Mouse (Mus musculus) liver, embryonic 14.5 days (tissue): ENCODE results near the gene Lrrc47. TPM values are rescaled to one million over a fixed set of nuclear protein-coding genes. Genes with fewer than 3 reads are reported as not detected.

Experiments
- ATAC-seq: fragments of 200-750 bp; cut with Nextera tagmentation; 2 replicates; pipeline ENCODE4 v1.8.0; 2017; ENCODE audit warnings: moderate number of reproducible peaks, mild to moderate bottlenecking, moderate library complexity; ENCODE audit not compliant: insufficient read depth
- DNase-seq, 3 experiments: peaks; one replicate each; pipeline ENCODE4 v3.0.0-alpha.2; 2012 to 2013; ENCODE audit warnings: low read depth in 3 of 3, low spot score in 3 of 3
- H3K27ac ChIP-seq: fragments of 300-500 bp; sonication (generic); 2 replicates; pipeline ENCODE4 v1.5.1; 2014; ENCODE audit warnings: moderate library complexity, mild to moderate bottlenecking, control low read depth, inconsistent platforms
- H3K27me3 ChIP-seq: fragments of 300-500 bp; sonication (generic); 2 replicates; pipeline ENCODE4 v1.6.1; 2014; ENCODE audit warnings: mild to moderate bottlenecking, low read length, moderate library complexity; ENCODE audit not compliant: control insufficient read depth, insufficient read depth
- H3K36me3 ChIP-seq: fragments of 300-500 bp; sonication (generic); replicated peaks from 2 replicates; pipeline ENCODE4 v1.6.1; 2014; ENCODE audit warnings: low read depth; ENCODE audit not compliant: control insufficient read depth, insufficient read depth
- H3K4me1 ChIP-seq, 2 experiments: fragments of 200-500 bp in 1 of 2; fragments of 300-500 bp in 1 of 2; sonication (generic) in 1 of 2; replicated peaks; 2 replicates each; pipeline ENCODE4 v1.6.1; 2012 to 2014; ENCODE audit warnings: antibody characterized with exemption in 1 of 2, inconsistent platforms in 1 of 2, low read length in 1 of 2; ENCODE audit not compliant: control insufficient read depth in 2 of 2, insufficient read depth in 2 of 2
- H3K4me2 ChIP-seq: fragments of 300-500 bp; sonication (generic); 2 replicates; pipeline ENCODE4 v1.6.1; 2014; ENCODE audit warnings: low read depth, mild to moderate bottlenecking, control low read depth, moderate library complexity
- H3K4me3 ChIP-seq, 2 experiments: fragments of 200-500 bp in 1 of 2; fragments of 300-500 bp in 1 of 2; sonication (generic) in 1 of 2; 2 replicates each; pipeline ENCODE4 v1.5.1; 2012 to 2014; ENCODE audit warnings: low read depth in 2 of 2, low read length in 2 of 2, mild to moderate bottlenecking in 2 of 2, control low read depth in 1 of 2, inconsistent platforms in 1 of 2, moderate library complexity in 1 of 2; ENCODE audit not compliant: insufficient read depth in 1 of 2
- H3K9ac ChIP-seq: fragments of 300-500 bp; sonication (generic); replicated peaks from 2 replicates; pipeline ENCODE4 v1.6.1; 2014; ENCODE audit warnings: mild to moderate bottlenecking, control low read depth, moderate library complexity
- H3K9me3 ChIP-seq: fragments of 300-500 bp; sonication (generic); 2 replicates; pipeline ENCODE4 v1.6.1; 2016; ENCODE audit warnings: low read length, mixed read lengths; ENCODE audit not compliant: control insufficient read depth
- CTCF ChIP-seq: IDR thresholded peaks from 2 replicates; pipeline ENCODE4 v1.5.1; 2016; ENCODE audit warnings: antibody characterized with exemption, low read depth, control low read depth
- EP300 ChIP-seq: IDR thresholded peaks from 2 replicates; pipeline ENCODE4 v1.6.1; 2016; ENCODE audit warnings: antibody characterized with exemption, low read depth
- WGBS: fragments of 180-500 bp; shearing (Covaris S2); extraction: QIAGEN DNeasy Blood & Tissue Kit; methylation state at CpG from one replicate; pipeline ENCODE4 v1.1.7; 2014; ENCODE audit not compliant: insufficient replicate concordance; 5-methylcytosine and 5-hydroxymethylcytosine counted together
- polyA plus RNA-seq, 2 experiments: library from polyadenylated mRNA; depleted of rRNA in 1 of 2; stranded (reverse) in 1 of 2; unstranded in 1 of 2; fragments of >200 nt; fragmentation: Nextera tagmentation in 1 of 2; extraction: Ambion mirVana in 1 of 2; gene quantifications; 2 replicates each; pipeline versions ENCODE4 v1.2.1 to v1.2.3; 2012 to 2014

Gene Lrrc47
- polyA plus RNA-seq, 2 experiments: 13.2 to 23.6 TPM

DNA sequence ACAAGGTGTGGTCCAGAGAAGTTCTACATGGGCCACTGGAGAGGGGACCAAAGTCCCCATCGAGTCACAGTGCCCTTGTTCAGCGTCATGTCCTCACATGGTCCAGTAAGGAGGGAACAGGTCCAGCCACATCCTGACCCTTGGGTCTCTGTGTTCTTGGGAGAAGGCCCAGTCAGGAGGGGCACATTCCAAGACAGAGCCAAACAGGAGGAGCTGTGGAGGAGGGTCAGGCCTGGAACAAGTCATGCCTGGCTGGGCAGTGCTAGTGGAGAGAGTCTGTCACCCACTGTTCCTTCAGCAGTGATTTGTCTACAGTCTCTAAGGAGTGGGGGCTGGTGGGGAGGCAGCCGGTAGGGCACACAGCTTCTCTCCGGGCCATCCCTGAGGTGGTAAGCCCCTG lies 10.9 kb downstream of the Lrrc47 start:
- Histone ChIP-seq H3K9me3 (no peaks in the 10 kb centered on the region), H3K4me3 (peak overlapping the region; percentile 92 to 96; a peak in 3 of 4 replicates), H3K4me2 (peak overlapping the region; percentile 82), H3K36me3 (peaks cover 45% of the 10 kb centered on the region), H3K9ac (peak overlapping the region; percentile 99), H3K4me1 (peaks cover 16 to 34% of the 10 kb centered on the region in 2 experiments), H3K27me3 (no peaks in the 10 kb centered on the region), H3K27ac (peak overlapping the region; percentile 82)
- TF ChIP-seq EP300 (no peak), CTCF (no peak)
- ATAC-seq (no peak), DNase-seq (no peak)
- 74% methylated on average over 4 of the region's 4 CpGs for WGBS

DNA sequence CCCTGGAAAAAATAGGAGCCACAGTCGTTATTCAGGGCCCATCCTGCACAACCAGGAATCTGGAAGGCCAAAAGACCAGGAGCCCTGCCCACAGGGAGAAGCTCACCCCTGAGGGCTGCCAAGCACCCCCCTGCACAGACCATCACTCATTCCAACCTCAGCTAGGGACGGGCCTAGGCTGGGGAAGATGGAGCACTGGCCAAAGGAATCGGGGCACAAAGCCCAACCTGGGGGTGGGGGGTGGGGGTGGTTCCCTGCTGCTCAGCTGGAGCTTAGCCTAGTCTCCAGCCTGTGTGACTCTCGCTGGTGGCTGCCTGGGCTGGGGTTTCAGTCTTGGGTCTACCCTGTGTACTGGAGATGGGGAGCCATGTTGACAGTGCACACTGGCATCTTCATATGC lies 11.3 kb downstream of the Lrrc47 start:
- Histone ChIP-seq H3K27ac (peak overlapping the region; percentile 82), H3K4me2 (peak overlapping the region; percentile 82), H3K4me3 (peak overlapping the region; percentile 92 to 96), H3K4me1 (peaks cover 18 to 38% of the 10 kb centered on the region in 2 experiments), H3K9ac (peak overlapping the region; percentile 99), H3K27me3 (no peaks in the 10 kb centered on the region), H3K36me3 (peaks cover 43% of the 10 kb centered on the region), H3K9me3 (no peaks in the 10 kb centered on the region)
- WGBS: 49% methylated on average over 4 of the region's 4 CpGs
- DNase-seq: no peak
- no peak for ATAC-seq
- TF ChIP-seq EP300 (no peak), CTCF (no peak)

DNA sequence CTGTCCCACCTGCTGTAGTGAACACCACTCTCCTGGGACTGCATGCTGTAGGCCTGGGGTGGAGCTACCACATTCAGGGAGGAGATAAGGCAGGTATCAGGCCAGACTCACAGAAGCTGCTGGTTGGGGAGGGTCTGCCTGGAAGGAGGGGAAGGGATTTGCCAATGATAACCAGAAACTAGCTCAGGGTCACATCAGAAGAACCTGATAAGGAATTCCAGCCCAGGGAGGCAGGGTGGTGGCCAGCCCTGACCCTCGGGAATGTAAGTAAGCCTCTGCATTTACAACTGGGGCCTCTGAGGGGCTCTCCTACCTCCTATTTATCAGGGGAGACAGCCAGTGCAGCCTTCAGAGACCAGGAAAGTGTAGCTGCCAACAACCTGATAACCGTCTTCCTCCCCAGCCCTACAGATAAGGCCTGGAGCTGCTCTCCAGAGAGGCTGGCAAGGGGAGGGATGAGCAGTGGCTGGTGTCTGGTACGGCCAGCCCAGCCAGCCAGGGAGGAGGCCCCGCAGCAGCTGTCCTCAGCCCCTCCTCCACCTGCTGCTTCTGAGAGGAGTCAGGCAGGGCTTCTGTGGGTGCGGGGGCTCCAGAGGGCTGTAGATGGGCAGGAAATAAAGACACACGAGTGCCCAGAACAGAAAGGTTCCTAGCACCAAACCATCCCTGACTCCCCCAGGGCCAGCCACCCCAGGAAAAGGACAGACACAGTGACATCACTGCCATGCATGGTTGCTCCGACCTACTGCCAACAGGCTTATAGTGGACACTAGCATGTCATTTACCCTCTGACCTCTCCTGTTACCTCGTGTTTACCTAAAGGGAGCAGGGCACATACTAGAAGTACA lies 12.4 kb downstream of the Lrrc47 start:
- 2% methylated on average over 8 of the region's 8 CpGs for WGBS
- peaks cover 42% of the 10 kb centered on the region for H3K36me3 ChIP-seq
- no peaks in the 10 kb centered on the region for H3K27me3 ChIP-seq
- H3K4me3 ChIP-seq: peak overlapping the region; percentile 92 to 96
- ATAC-seq (peak; percentile 83), DNase-seq (peak; percentile 88 to 90 (median 88))
- peaks cover 18 to 40% of the 10 kb centered on the region in 2 experiments for H3K4me1 ChIP-seq
- H3K27ac ChIP-seq: peak overlapping the region; percentile 82
- no peaks in the 10 kb centered on the region for H3K9me3 ChIP-seq
- peak; percentile 88 for TF ChIP-seq EP300
- no peak for TF ChIP-seq CTCF
- peak overlapping the region; percentile 99 for H3K9ac ChIP-seq
- H3K4me2 ChIP-seq: peak overlapping the region; percentile 82

DNA sequence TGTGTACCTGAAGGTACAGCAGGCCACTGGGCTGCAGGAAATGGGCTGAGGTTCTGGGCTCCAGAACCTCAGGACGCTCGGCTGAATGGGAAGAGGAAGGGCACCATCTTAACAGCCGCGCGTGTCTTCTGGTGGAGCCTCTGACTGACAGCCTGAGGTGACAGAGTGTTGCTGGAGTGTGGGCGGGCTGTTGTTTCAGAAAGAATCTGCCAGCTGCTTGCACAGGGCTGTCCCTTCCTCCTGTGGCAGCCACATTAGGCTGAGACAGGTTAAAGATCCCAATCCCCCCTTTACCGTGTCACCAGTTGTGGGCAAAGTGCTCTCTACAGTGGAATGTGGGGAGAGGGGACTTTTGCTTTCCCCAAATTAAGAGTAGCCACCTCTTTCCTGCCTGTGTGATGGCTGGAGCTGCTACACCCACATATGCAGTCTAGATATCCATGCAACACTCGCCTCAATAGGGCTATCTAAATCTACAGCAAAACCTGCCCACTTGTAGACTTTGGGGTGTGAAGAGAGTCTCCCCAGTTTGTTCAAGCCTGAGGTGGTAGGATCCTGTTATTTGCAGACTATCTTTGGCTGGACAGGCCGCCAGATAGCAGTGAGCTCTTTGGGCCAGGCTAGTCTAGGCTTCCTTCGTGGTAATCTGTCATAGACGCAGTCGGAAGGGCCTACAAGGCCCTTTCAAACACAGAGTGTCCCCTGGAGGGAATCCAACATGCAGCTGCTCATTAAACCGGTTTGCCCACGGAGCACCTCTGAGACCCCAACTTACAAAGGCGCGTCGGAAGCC lies 13.4 kb downstream of the Lrrc47 start:
- Histone ChIP-seq H3K9me3 (no peaks in the 10 kb centered on the region), H3K4me1 (peaks cover 18 to 40% of the 10 kb centered on the region in 2 experiments), H3K36me3 (peaks cover 35% of the 10 kb centered on the region), H3K4me3 (peak overlapping the region; percentile 92 to 96), H3K27me3 (no peaks in the 10 kb centered on the region), H3K4me2 (peak overlapping the region; percentile 82), H3K9ac (peak overlapping the region; percentile 99), H3K27ac (peak overlapping the region; percentile 82)
- WGBS: 4% methylated on average over 17 of the region's 17 CpGs
- peak; percentile 41 to 47 (median 44) for DNase-seq
- no peak for ATAC-seq
- TF ChIP-seq CTCF (no peak), EP300 (no peak)
